Mouse (Mus musculus) left cerebral cortex, adult 9 months (tissue): ENCODE results near the gene Pax9.

Experiments used
- DNase-seq, 2 experiments: peaks; one replicate each; pipeline ENCODE4 v3.0.0; 2022; ENCODE audit warnings: low spot score in 2 of 2

Gene Pax9

DNA sequence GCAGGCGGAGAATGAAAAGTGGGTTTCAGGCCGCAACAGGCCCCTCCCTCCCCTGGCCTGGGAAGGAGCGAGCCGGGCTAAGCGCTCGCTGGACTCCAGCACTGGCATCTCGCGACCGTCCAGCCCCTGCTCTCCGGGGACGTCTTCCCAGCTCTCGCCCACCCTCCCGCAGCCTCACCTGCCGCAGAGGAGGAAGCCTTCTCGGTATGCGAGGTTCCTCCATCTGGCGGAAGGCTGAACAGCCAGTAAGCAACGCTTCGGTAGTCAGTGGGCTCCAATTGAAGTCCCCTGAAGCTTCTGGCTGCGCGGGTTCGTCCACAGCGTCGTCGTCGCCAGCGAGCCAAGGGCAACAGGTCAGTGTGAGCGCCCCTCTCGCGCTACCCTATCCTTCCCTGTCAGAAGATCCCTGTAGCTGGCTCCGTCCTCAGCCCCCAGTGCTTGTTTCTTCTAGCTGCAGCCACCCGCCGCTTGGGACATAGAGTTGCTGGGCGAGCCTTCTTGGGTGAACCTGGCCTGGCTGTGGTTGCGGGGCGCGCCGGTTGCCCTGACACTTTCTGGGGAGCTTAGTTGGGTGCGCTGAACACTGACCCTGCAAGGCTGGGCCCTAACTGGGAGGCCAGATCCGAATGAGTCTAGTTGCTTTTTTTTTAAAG is at the start of gene Pax9:
TSS of gene Pax9 (plus strand) at position 341 of the 653 bp plus-strand sequence.
- no peak for DNase-seq

DNA sequence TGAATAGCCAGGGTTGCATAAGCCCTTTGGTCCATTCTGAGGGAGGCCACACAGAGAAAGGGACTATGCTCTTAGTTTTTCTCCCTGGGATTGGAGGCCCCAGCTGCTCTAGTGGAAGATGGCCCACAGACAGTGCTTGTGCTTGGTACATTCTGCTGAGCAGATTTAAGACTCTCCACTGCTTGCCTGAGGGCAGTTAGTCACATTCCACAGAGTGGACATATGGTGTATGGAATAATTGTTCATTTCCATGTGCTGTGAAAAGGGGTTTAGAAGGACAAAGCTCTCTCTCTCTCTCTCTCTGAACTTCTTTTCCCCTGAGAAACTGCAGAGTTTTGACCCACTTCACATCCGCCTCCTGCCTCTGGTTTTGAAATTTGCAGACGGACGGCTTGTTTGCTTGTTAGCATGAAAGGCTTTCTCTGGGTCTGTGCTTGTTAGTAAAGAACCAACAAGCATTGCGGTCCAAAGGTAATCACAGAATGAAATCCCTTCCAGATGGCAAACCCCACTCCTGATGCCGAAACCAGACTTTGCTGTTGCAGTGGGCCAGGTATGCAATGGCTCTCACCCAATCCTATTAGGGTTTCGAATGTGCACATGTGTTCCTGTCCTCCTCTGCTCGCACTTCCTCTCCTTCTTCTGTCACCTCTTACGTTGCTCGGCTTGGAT is 22.0 kb upstream of the Pax9 start:
- no peak for DNase-seq

- no peak for DNase-seq
Observed at GRCm38 (mm10) chr12:56670795-56671194, 20.8 kb upstream of the Pax9 start.

GRCm38 (mm10) chr12:56674726-56675125 is 16.8 kb upstream of the Pax9 start:
- no peak for DNase-seq

- DNase-seq = no peak
Observed at GRCm38 (mm10) chr12:56677620-56678019, 13.9 kb upstream of the Pax9 start.

DNA sequence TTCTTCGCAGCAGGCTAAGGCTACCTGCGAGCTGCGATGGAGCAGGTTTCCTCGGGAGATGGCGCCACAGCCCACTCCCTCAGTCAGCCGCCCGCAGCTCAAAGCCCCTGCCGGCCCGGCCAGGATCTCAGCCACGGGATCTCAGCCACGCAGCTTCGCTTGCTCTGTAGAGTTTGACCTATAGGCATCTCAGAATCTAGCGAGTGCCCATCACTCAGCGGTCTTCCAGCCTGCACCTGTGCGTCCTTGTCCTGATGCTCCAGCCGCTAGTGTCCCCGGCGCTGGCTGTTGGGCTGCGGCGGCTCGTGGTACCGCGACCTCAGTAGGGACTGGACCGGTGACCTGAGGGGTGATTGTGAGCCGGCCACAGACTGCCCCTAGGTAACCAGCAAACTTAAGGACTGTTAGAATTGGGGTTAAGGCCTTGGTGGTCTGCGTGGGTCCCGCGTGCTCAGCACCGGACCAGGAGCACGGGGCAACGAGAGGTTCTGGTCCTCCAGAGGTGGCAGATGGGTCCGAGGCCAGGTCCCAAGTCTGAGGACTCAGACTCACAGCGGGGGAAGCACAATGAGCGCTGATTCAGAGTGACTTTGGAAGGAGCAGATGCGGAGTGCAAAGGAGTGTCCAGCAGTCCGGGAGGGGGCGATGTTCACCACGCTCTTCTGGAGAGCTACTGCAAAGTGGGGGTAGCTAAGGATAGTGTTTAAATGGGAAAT is 10.3 kb upstream of the Pax9 start:
- no peak for DNase-seq

DNA sequence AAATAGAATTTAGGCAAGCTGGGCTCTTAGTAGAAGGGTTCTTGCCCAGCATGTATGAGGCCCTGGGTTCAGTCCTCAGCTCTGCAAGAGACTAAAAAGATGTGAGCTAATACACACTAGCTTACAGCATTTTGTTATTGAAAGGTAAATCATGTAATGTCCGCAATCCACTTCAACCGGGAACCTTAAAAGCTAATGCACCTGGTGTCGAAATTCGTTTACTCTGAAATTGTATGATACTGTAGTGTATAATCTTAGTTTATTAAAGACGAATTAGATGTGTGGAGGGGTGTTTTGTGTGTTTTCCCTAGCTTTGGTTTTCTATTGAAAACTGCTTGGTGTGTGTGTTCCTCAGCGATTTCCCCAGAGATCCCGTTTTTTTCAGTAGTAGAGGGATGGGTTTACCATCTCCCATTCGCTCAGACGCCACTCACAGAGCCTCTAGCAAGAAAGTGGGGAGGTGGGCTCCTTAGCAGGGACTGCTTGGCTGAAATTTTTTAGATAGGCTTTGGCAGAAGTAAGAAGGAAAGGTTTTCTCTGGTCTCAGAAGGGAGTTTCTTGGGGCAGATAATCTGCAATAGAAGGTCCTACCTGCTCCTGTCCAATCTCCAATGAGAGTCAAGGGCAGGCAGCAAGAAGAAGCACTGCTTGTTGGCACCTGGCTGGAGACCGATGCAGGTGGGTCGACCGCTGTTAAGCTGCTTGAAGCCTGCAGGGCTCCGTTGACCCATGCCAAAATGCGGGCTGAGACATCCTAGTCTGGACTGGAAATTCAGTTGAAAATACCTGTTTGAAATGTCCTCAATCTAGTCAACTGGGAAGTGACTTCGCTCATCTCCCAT is 3.7 kb upstream of the Pax9 start:
- no peak for DNase-seq

DNA sequence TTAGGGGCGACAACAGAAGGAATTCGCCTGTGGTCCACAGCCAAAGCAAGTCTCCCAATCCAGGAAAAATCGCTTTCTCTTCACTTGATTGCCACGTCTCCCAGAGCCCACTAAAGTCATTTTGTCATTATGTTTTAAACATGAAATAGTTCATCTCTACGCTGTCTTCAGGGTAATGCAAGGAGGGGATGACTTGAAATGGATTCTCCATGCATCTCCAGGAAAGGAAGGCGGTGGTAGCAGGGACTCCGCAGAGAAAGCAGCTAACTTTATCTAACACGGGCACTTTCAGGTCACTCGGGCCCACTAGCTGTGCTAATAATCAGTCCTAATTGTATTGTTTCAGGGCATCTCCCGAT is 3.1 kb upstream of the Pax9 start:
- no peak for DNase-seq

GRCm38 (mm10) chr12:56688920-56689319 is 2.6 kb upstream of the Pax9 start:
- DNase-seq = no peak

DNA sequence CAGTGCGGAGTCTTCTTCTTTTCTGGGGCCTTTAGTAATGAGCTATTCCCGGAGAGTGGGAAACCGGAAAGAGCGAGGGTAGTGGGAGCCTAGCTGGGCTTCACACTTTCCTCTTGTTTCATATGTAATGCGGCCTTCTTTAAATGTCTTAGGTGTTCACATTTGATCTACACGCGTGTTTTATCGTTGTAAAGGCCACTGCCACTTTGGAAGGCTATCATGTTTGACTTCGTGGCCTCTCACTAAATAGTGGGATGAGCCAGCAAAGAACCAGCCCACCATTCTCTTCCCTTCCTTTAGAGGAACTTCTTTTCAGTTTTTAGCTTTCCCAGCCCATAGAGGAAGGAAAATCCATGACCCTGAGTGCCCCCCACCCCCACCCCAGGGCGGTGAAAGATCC is 2.2 kb upstream of the Pax9 start:
- DNase-seq = no peak

GRCm38 (mm10) chr12:56689736-56690135 is 1.8 kb upstream of the Pax9 start:
- no peak for DNase-seq

- no peak for DNase-seq
Observed at GRCm38 (mm10) chr12:56690366-56690765, 1.2 kb upstream of the Pax9 start.

DNA sequence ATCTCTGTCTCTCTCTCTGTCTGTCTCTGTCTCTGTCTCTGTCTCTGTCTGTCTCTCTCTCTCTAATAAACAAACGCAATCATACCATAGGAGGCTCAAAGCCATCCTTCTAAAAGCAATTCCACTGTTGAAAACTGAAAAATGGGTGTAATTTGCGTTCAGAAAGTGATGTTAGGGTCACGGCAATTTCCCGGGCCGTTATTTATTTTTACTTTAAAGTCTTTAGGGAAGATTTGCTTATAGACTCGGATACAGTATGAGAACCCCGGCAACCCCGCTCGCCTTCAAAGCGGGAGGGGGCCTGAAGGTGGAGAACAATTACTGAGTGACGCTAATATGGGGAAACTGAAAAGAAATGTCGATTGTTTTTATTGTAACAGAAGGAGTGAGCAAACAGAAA is 566 bp upstream of the Pax9 start:
- DNase-seq = no peak

DNA sequence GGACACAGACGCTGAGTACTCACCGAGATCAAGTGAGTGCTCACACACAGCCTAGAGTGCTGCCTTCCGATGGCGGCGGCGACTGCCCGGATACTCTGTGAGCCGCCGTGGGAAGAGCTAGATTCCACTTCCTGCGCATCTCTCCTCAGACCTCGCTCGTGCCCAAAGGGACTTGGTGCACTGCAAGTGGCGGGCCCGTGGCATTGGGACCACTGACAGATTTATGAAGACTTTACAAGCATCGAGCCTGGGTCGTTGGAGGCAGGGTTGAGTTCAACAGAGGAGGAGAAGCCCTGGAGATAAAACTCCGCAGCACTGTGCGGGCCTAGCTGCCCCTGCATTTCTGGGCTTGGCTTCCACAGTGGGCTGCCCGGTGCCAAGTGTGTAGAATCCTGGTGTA is 969 bp downstream of the Pax9 start:
- DNase-seq = no peak

GRCm38 (mm10) chr12:56693411-56694098 is 2.0 kb downstream of the Pax9 start:
- DNase-seq = no peak

DNA sequence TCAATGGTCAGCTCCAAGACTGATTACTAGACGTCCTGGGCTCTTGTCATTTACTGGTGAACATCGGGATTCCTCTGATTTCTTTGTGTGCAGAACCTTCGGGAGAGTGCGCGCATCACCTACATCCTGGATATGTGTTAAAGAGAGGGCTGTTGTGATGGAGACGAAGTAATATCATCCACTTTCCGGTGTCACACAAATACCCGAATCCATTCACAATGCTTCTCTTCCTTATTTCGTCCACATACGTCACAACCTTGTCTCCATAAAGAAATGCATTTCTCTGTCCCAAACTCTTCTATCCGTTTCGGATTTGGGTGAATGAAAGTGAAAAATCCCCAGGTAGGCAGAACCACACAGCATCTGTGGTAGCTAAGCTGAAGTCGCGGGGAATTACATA is 2.8 kb downstream of the Pax9 start:
- DNase-seq = no peak

- DNase-seq = no peak
Observed at GRCm38 (mm10) chr12:56694936-56695335, 3.4 kb downstream of the Pax9 start.

DNA sequence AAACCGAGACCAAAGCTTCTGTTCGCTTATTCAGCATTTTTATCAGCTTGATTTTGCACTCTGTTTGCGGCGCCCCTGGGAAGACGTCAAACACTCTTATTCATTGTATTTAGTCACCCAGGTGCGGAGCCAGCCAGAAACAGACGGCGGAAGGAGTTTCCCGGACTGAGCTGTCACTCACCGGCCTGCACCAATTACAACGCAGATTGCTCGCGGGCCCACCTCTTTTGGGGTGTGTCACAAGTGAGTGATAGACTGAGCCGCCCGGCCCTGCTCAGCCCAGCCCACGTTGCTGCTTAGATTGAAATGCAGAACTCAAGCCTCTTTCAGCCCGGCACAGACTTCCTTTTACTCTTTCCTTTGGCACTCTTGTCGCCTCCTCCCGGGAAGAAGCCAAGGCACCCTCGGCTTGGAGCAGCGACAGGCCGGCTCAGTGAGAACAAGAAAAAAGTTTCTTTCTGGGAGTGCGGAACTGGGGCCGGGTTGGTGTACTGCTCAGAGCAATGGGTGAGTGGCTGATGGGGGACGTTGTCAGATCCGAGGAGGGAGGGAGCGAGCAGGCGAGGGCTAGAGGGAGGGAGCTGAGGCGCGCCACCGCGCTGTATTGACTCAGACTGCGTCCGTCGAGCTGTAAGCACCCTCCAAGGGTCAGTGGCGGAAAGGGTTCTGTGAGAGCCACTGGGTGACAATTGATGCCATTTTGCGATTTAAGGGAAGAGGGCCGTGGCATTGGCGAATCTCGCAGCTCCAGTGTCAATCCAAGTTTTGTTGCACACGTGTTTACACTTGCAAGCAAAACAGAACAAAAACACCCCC is 4.0 kb downstream of the Pax9 start:
- DNase-seq = no peak

- no peak for DNase-seq
Observed at GRCm38 (mm10) chr12:56696174-56697010, 4.8 kb downstream of the Pax9 start.
